Mouse (Mus musculus) liver, embryonic 14.5 days (tissue): ENCODE results near the gene Idh1.

Experiments used
- CTCF ChIP-seq: IDR thresholded peaks from 2 replicates; pipeline ENCODE4 v1.5.1; 2016; ENCODE audit warnings: antibody characterized with exemption, low read depth, control low read depth
- EP300 ChIP-seq: IDR thresholded peaks from 2 replicates; pipeline ENCODE4 v1.6.1; 2016; ENCODE audit warnings: antibody characterized with exemption, low read depth

GRCm38 (mm10) chr1:65118150-65118913, 68.0 kb downstream of the Idh1 start:
- TF ChIP-seq EP300, result no peak
- TF ChIP-seq CTCF, result no peak
